Mouse (Mus musculus): ENCODE results near the gene Zdhhc6. TPM values are rescaled to one million over a fixed set of nuclear protein-coding genes. Genes with fewer than 3 reads are reported as not detected.

The Zdhhc6 gene
- polyA plus RNA-seq, 1 experiment: 32.6 TPM

- Histone ChIP-seq H3ac (ENCODE audit: control insufficient read depth, insufficient read length, low read depth) (no peak overlapping the region), H3K27me3 (ENCODE audit: control insufficient read depth, insufficient read depth, insufficient read length) (no peaks in the 10 kb centered on the region), H3K36me3 (ENCODE audit: control insufficient read depth, insufficient read depth) (peaks cover 37% of the 10 kb centered on the region), H3K79me3 (ENCODE audit: low read depth) (peaks cover 4% of the 10 kb centered on the region), H3K4me3 (ENCODE audit: insufficient read depth, poor library complexity, severe bottlenecking) (no peak overlapping the region), H3K79me2 (ENCODE audit: control insufficient read depth, insufficient read depth) (no peaks in the 10 kb centered on the region)
- TF ChIP-seq MYOD1 (IDR thresholded peaks at IDR 0.05; ENCODE audit: control insufficient read depth, insufficient read length, low read depth): no peak
- TF ChIP-seq CTCF (IDR thresholded peaks at IDR 0.05; ENCODE audit: control insufficient read depth, insufficient read depth, insufficient read length): no peak
- TF ChIP-seq USF1 (IDR thresholded peaks at IDR 0.05; ENCODE audit: low read depth): no peak
- no peak for TF ChIP-seq MYOG (IDR thresholded peaks at IDR 0.05; ENCODE audit: control insufficient read depth, extremely low read depth, insufficient read length)
- TF ChIP-seq MAX (IDR thresholded peaks at IDR 0.05): no peak
- no peak for TF ChIP-seq FOSL1 (IDR thresholded peaks at IDR 0.05; ENCODE audit: insufficient read depth, low read length, poor library complexity, severe bottlenecking)
- no peak for TF ChIP-seq CEBPB (IDR thresholded peaks at IDR 0.05; ENCODE audit: low read depth)
Measured at GRCm38 (mm10) chr19:55335881-55336280, 20.0 kb upstream of the Zdhhc6 start.

- no peaks in the 10 kb centered on the region for H3K27me3 ChIP-seq (ENCODE audit: control insufficient read depth, insufficient read depth, insufficient read length)
- no peak overlapping the region for H3K4me3 ChIP-seq (ENCODE audit: insufficient read depth, poor library complexity, severe bottlenecking)
- H3K79me3 ChIP-seq (ENCODE audit: low read depth): peaks cover 4% of the 10 kb centered on the region
- no peak overlapping the region for H3ac ChIP-seq (ENCODE audit: control insufficient read depth, insufficient read length, low read depth)
- peak; percentile 61 for TF ChIP-seq CTCF (IDR thresholded peaks at IDR 0.05; ENCODE audit: control insufficient read depth, insufficient read depth, insufficient read length)
- TF ChIP-seq USF1 (IDR thresholded peaks at IDR 0.05; ENCODE audit: low read depth): no peak
- TF ChIP-seq MYOG (IDR thresholded peaks at IDR 0.05; ENCODE audit: control insufficient read depth, extremely low read depth, insufficient read length): no peak
- H3K79me2 ChIP-seq (ENCODE audit: control insufficient read depth, insufficient read depth): no peaks in the 10 kb centered on the region
- peaks cover 51% of the 10 kb centered on the region for H3K36me3 ChIP-seq (ENCODE audit: control insufficient read depth, insufficient read depth)
Measured at GRCm38 (mm10) chr19:55332641-55333268, 16.9 kb upstream of the Zdhhc6 start.

GRCm38 (mm10) chr19:55331776-55332175, 15.9 kb upstream of the Zdhhc6 start:
- TF ChIP-seq FOSL1 (IDR thresholded peaks at IDR 0.05; ENCODE audit: insufficient read depth, low read length, poor library complexity, severe bottlenecking) (no peak), CEBPB (IDR thresholded peaks at IDR 0.05; ENCODE audit: low read depth) (no peak), MYOG (IDR thresholded peaks at IDR 0.05; ENCODE audit: control insufficient read depth, extremely low read depth, insufficient read length) (no peak), USF1 (IDR thresholded peaks at IDR 0.05; ENCODE audit: low read depth) (no peak), CTCF (IDR thresholded peaks at IDR 0.05; ENCODE audit: control insufficient read depth, insufficient read depth, insufficient read length) (no peak), MAX (IDR thresholded peaks at IDR 0.05) (no peak), MYOD1 (IDR thresholded peaks at IDR 0.05; ENCODE audit: control insufficient read depth, insufficient read length, low read depth) (no peak)
- H3K4me3 ChIP-seq (ENCODE audit: insufficient read depth, poor library complexity, severe bottlenecking): no peak overlapping the region
- no peaks in the 10 kb centered on the region for H3K27me3 ChIP-seq (ENCODE audit: control insufficient read depth, insufficient read depth, insufficient read length)
- no peaks in the 10 kb centered on the region for H3K79me2 ChIP-seq (ENCODE audit: control insufficient read depth, insufficient read depth)
- H3ac ChIP-seq (ENCODE audit: control insufficient read depth, insufficient read length, low read depth): no peak overlapping the region
- H3K79me3 ChIP-seq (ENCODE audit: low read depth): peaks cover under 1% of the 10 kb centered on the region
- H3K36me3 ChIP-seq (ENCODE audit: control insufficient read depth, insufficient read depth): peaks cover 43% of the 10 kb centered on the region

GRCm38 (mm10) chr19:55327510-55327909, 11.7 kb upstream of the Zdhhc6 start:
- H3K79me3 ChIP-seq (ENCODE audit: low read depth): no peaks in the 10 kb centered on the region
- peaks cover 50% of the 10 kb centered on the region for H3K36me3 ChIP-seq (ENCODE audit: control insufficient read depth, insufficient read depth)
- H3K4me3 ChIP-seq (ENCODE audit: insufficient read depth, poor library complexity, severe bottlenecking): no peak overlapping the region
- no peaks in the 10 kb centered on the region for H3K27me3 ChIP-seq (ENCODE audit: control insufficient read depth, insufficient read depth, insufficient read length)
- H3K79me2 ChIP-seq (ENCODE audit: control insufficient read depth, insufficient read depth): no peaks in the 10 kb centered on the region
- no peak overlapping the region for H3ac ChIP-seq (ENCODE audit: control insufficient read depth, insufficient read length, low read depth)
- TF ChIP-seq MYOD1 (IDR thresholded peaks at IDR 0.05; ENCODE audit: control insufficient read depth, insufficient read length, low read depth): no peak
- no peak for TF ChIP-seq MAX (IDR thresholded peaks at IDR 0.05)
- TF ChIP-seq FOSL1 (IDR thresholded peaks at IDR 0.05; ENCODE audit: insufficient read depth, low read length, poor library complexity, severe bottlenecking): no peak
- TF ChIP-seq MYOG (IDR thresholded peaks at IDR 0.05; ENCODE audit: control insufficient read depth, extremely low read depth, insufficient read length): no peak
- TF ChIP-seq CTCF (IDR thresholded peaks at IDR 0.05; ENCODE audit: control insufficient read depth, insufficient read depth, insufficient read length): no peak
- no peak for TF ChIP-seq USF1 (IDR thresholded peaks at IDR 0.05; ENCODE audit: low read depth)
- no peak for TF ChIP-seq CEBPB (IDR thresholded peaks at IDR 0.05; ENCODE audit: low read depth)

GRCm38 (mm10) chr19:55322604-55323003, 6.8 kb upstream of the Zdhhc6 start:
- Histone ChIP-seq H3K27me3 (ENCODE audit: control insufficient read depth, insufficient read depth, insufficient read length) (no peaks in the 10 kb centered on the region), H3ac (ENCODE audit: control insufficient read depth, insufficient read length, low read depth) (no peak overlapping the region), H3K79me2 (ENCODE audit: control insufficient read depth, insufficient read depth) (peaks cover 34% of the 10 kb centered on the region), H3K79me3 (ENCODE audit: low read depth) (peaks cover 6% of the 10 kb centered on the region), H3K36me3 (ENCODE audit: control insufficient read depth, insufficient read depth) (peaks cover 21% of the 10 kb centered on the region), H3K4me3 (ENCODE audit: insufficient read depth, poor library complexity, severe bottlenecking) (no peak overlapping the region)
- TF ChIP-seq USF1 (IDR thresholded peaks at IDR 0.05; ENCODE audit: low read depth) (no peak), CEBPB (IDR thresholded peaks at IDR 0.05; ENCODE audit: low read depth) (no peak), MAX (IDR thresholded peaks at IDR 0.05) (no peak), MYOG (IDR thresholded peaks at IDR 0.05; ENCODE audit: control insufficient read depth, extremely low read depth, insufficient read length) (no peak), FOSL1 (IDR thresholded peaks at IDR 0.05; ENCODE audit: insufficient read depth, low read length, poor library complexity, severe bottlenecking) (no peak), MYOD1 (IDR thresholded peaks at IDR 0.05; ENCODE audit: control insufficient read depth, insufficient read length, low read depth) (no peak), CTCF (IDR thresholded peaks at IDR 0.05; ENCODE audit: control insufficient read depth, insufficient read depth, insufficient read length) (no peak)

- Histone ChIP-seq H3K79me2 (ENCODE audit: control insufficient read depth, insufficient read depth) (peaks cover 62% of the 10 kb centered on the region), H3K36me3 (ENCODE audit: control insufficient read depth, insufficient read depth) (peaks cover 12% of the 10 kb centered on the region), H3K79me3 (ENCODE audit: low read depth) (peaks cover 27% of the 10 kb centered on the region), H3K4me3 (ENCODE audit: insufficient read depth, poor library complexity, severe bottlenecking) (no peak overlapping the region), H3ac (ENCODE audit: control insufficient read depth, insufficient read length, low read depth) (no peak overlapping the region), H3K27me3 (ENCODE audit: control insufficient read depth, insufficient read depth, insufficient read length) (no peaks in the 10 kb centered on the region)
- no peak for TF ChIP-seq FOSL1 (IDR thresholded peaks at IDR 0.05; ENCODE audit: insufficient read depth, low read length, poor library complexity, severe bottlenecking)
- no peak for TF ChIP-seq USF1 (IDR thresholded peaks at IDR 0.05; ENCODE audit: low read depth)
- no peak for TF ChIP-seq CEBPB (IDR thresholded peaks at IDR 0.05; ENCODE audit: low read depth)
- TF ChIP-seq MAX (IDR thresholded peaks at IDR 0.05): no peak
- TF ChIP-seq MYOD1 (IDR thresholded peaks at IDR 0.05; ENCODE audit: control insufficient read depth, insufficient read length, low read depth): no peak
- no peak for TF ChIP-seq MYOG (IDR thresholded peaks at IDR 0.05; ENCODE audit: control insufficient read depth, extremely low read depth, insufficient read length)
- TF ChIP-seq CTCF (IDR thresholded peaks at IDR 0.05; ENCODE audit: control insufficient read depth, insufficient read depth, insufficient read length): no peak
Measured at GRCm38 (mm10) chr19:55319521-55319920, 3.7 kb upstream of the Zdhhc6 start.

Data from C2C12 (cell line).